Mouse (Mus musculus): ENCODE results near the gene Prokr1.

DNA sequence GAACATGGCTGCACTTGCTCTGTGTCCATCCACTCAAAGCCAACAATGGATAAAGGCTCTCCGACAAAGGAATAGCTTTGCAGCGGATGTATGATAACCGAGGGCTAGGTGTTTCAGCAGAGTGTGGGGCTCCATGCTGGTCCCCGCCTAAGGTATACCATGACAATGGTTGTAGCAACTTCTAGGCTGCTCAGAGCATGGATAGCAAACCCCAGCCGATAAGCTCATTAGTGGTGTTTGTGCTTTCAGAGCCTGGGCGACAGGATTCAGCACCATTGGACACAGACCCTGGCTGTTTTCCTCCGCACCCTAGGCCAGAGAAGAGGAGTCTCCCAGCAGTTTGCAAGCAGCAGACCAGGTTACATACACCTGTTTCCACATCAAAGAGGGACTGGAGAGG, 6.6 kb downstream of the Prokr1 start:
- TF ChIP-seq CTCF (IDR thresholded peaks at IDR 0.05; ENCODE audit: control insufficient read depth, insufficient read depth, insufficient read length) = no peak
- no peak for TF ChIP-seq FOSL1 (IDR thresholded peaks at IDR 0.05; ENCODE audit: insufficient read depth, low read length, poor library complexity, severe bottlenecking)
- no peak for TF ChIP-seq MYOG (IDR thresholded peaks at IDR 0.05; ENCODE audit: control insufficient read depth, extremely low read depth, insufficient read length)
- no peak for TF ChIP-seq MAX (IDR thresholded peaks at IDR 0.05)
- no peak for TF ChIP-seq USF1 (IDR thresholded peaks at IDR 0.05; ENCODE audit: low read depth)

Measured in C2C12 (cell line).